Mouse (Mus musculus): ENCODE measurements around the gene Srcin1. TPM values are rescaled to one million over a fixed set of nuclear protein-coding genes. Genes with fewer than 3 reads are reported as not detected.

Gene Srcin1
- total and polyA plus RNA-seq, 2 experiments from 2014 or later = not detected

DNA sequence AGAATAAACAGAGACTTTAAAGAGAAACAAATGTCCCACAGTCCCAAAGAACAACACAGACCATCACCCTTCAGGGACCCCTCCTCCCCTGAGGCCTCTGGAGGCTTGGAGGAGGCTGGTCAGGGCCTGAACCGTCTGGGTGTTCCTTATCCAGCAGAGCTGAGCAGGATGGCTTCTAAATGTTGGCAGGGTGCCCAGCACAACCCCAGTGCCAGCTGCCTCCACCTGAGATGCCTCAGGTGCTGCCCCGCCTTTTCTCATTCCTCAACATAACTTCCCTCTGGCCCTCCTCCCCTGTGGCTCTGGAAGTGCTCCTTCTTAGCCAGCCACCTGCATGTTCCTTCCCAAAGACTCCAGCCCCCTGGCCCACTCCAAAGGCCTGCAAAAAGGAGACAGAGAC is 2.3 kb upstream of the Srcin1 start:
- peaks cover 53% of the 10 kb centered on the region for H3K27me3 ChIP-seq (ENCODE audit: control insufficient read depth, insufficient read depth, low read length)
- H3K9me3 ChIP-seq (replicated peaks; ENCODE audit: control insufficient read depth, low read length) = no peaks in the 10 kb centered on the region
- H3K27ac ChIP-seq (ENCODE audit: low read depth) = no peak overlapping the region
- no peak for TF ChIP-seq EP300 (IDR thresholded peaks at IDR 0.05; ENCODE audit: low read depth)
- TF ChIP-seq CTCF (IDR thresholded peaks at IDR 0.05; ENCODE audit: low read depth) = no peak
- no peak overlapping the region for H3K4me2 ChIP-seq (ENCODE audit: low read depth, low read length)
- no peak overlapping the region for H3K9ac ChIP-seq (replicated peaks; ENCODE audit: low read depth, low read length)
- no peak overlapping the region for H3K4me3 ChIP-seq (ENCODE audit: low read depth, low read length)
- H3K4me1 ChIP-seq (ENCODE audit: control insufficient read depth, insufficient read depth) = no peaks in the 10 kb centered on the region
- no peaks in the 10 kb centered on the region for H3K36me3 ChIP-seq (replicated peaks; ENCODE audit: control insufficient read depth, insufficient read depth, low read length)
- 39% methylated on average over 2 of the region's 2 CpGs for WGBS
- ATAC-seq (ENCODE audit: insufficient read depth, low read depth) (no peak), DNase-seq (ENCODE audit: low spot score) (no peak)

GRCm38 (mm10) chr11:97575638-97576037 is 348 bp downstream of the Srcin1 start:
- Histone ChIP-seq H3K27ac (ENCODE audit: low read depth) (no peak overlapping the region), H3K4me3 (ENCODE audit: low read depth, low read length) (peak overlapping the region; percentile 67), H3K9me3 (replicated peaks; ENCODE audit: control insufficient read depth, low read length) (no peaks in the 10 kb centered on the region), H3K9ac (replicated peaks; ENCODE audit: low read depth, low read length) (peak overlapping the region; percentile 28; the same call in 1 of the 2 replicates), H3K4me1 (ENCODE audit: control insufficient read depth, insufficient read depth) (no peaks in the 10 kb centered on the region), H3K27me3 (ENCODE audit: control insufficient read depth, insufficient read depth, low read length) (peaks cover 77% of the 10 kb centered on the region), H3K4me2 (ENCODE audit: low read depth, low read length) (peak overlapping the region; percentile 99), H3K36me3 (replicated peaks; ENCODE audit: control insufficient read depth, insufficient read depth, low read length) (no peaks in the 10 kb centered on the region)
- peak; percentile 62 for ATAC-seq (ENCODE audit: insufficient read depth, low read depth)
- TF ChIP-seq CTCF (IDR thresholded peaks at IDR 0.05; ENCODE audit: low read depth) = peak; percentile 88
- TF ChIP-seq EP300 (IDR thresholded peaks at IDR 0.05; ENCODE audit: low read depth) = no peak
- peak; percentile 69 for DNase-seq (ENCODE audit: low spot score)
- WGBS = 0% methylated on average over 16 of the region's 18 CpGs

DNA sequence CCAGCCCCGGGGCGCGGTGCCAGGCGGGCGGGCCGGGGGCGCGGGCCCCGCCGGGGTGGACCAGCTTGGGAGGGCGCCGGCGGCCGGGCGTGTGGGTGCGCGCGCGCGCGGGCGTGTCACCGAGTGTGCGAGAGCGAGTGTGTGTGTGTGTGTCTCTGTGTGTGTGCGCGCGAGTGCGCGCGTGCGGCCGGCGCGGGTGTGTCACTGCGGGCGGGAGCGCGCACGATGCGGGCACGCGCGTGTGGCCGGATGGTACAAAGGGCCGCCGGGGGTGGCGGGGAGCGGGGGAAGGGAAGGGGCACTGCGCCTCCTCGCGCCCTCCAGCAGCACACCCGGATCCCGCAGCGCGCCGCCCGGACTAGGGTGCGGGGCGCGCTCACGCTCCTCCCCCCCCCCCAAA is 911 bp downstream of the Srcin1 start:
- Histone ChIP-seq H3K27me3 (ENCODE audit: control insufficient read depth, insufficient read depth, low read length) (peaks cover 79% of the 10 kb centered on the region), H3K27ac (ENCODE audit: low read depth) (no peak overlapping the region), H3K9ac (replicated peaks; ENCODE audit: low read depth, low read length) (peak overlapping the region; percentile 28), H3K4me3 (ENCODE audit: low read depth, low read length) (peak overlapping the region; percentile 67), H3K9me3 (replicated peaks; ENCODE audit: control insufficient read depth, low read length) (no peaks in the 10 kb centered on the region), H3K4me2 (ENCODE audit: low read depth, low read length) (peak overlapping the region; percentile 99), H3K4me1 (ENCODE audit: control insufficient read depth, insufficient read depth) (no peaks in the 10 kb centered on the region), H3K36me3 (replicated peaks; ENCODE audit: control insufficient read depth, insufficient read depth, low read length) (no peaks in the 10 kb centered on the region)
- no peak for DNase-seq (ENCODE audit: low spot score)
- peak; percentile 37; the same call in 1 of the 2 replicates for ATAC-seq (ENCODE audit: insufficient read depth, low read depth)
- 0% methylated on average over 21 of the region's 62 CpGs for WGBS
- TF ChIP-seq CTCF (IDR thresholded peaks at IDR 0.05; ENCODE audit: low read depth) (no peak), EP300 (IDR thresholded peaks at IDR 0.05; ENCODE audit: low read depth) (no peak)

DNA sequence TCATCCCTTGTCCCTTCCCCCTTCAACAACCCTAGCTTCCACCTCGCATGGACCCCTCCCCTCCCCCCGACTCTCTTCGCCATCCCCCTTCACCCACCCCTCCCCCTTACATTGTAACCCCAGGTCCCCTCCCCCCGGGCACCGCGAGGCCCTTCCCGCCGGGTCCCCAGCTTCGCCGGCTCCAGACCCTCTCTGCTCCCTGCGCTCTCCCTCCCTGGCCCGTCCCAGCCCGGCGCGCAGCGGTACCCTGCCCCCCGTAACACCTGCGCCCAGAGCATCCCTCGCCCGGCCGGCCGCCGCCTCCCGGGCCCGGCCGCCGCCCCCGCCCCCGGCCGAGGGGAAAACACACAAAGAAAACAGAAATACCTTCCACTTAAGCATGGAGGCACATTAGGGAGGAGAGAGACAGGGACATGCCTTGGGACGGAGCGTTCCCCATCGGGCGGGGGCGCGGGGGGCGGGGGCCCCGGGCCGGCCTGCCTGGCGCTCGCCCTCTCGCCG is 1.4 kb downstream of the Srcin1 start:
- ATAC-seq (ENCODE audit: insufficient read depth, low read depth) = peak; percentile 15; the same call in 1 of the 2 replicates
- H3K27ac ChIP-seq (ENCODE audit: low read depth) = no peak overlapping the region
- H3K4me3 ChIP-seq (ENCODE audit: low read depth, low read length) = peak overlapping the region; percentile 67
- 3% methylated on average over 29 of the region's 43 CpGs for WGBS
- TF ChIP-seq EP300 (IDR thresholded peaks at IDR 0.05; ENCODE audit: low read depth) = no peak
- no peak for TF ChIP-seq CTCF (IDR thresholded peaks at IDR 0.05; ENCODE audit: low read depth)
- H3K9me3 ChIP-seq (replicated peaks; ENCODE audit: control insufficient read depth, low read length) = no peaks in the 10 kb centered on the region
- H3K36me3 ChIP-seq (replicated peaks; ENCODE audit: control insufficient read depth, insufficient read depth, low read length) = no peaks in the 10 kb centered on the region
- H3K4me1 ChIP-seq (ENCODE audit: control insufficient read depth, insufficient read depth) = no peaks in the 10 kb centered on the region
- peaks cover 84% of the 10 kb centered on the region for H3K27me3 ChIP-seq (ENCODE audit: control insufficient read depth, insufficient read depth, low read length)
- peak overlapping the region; percentile 28 for H3K9ac ChIP-seq (replicated peaks; ENCODE audit: low read depth, low read length)
- DNase-seq (ENCODE audit: low spot score) = no peak
- peak overlapping the region; percentile 99 for H3K4me2 ChIP-seq (ENCODE audit: low read depth, low read length)

DNA sequence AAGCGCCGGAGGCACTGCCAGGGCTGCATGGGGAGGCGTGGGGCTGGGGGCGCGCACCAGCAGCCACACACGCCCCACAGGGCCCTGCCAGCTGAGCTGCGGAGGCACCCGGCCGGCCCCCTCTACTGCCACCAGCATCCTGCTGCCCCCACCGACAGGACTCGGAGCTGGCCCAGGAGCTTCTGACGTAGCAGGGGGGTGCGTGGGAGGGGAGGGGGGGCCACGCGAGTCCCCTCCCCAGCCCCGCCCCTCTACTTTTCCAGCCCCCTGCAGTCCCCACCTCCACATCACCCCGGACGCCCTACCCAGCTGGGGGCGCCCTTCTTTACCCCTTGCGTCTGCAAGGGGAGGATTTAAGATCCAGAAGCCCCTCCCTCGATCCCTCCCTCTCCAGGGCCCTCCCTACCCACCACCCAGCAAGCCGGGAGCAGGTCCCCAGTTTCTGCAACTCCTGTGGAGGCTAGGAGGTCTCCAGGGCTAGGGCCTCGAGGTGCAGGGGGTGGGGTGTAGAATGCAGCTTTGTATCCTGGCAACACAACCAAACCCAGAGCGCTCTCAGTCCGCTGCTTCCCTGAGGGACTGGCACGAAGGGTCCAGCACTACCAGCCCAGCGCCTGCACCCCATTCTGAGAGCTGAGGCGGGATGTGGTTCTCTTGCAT is 2.0 kb downstream of the Srcin1 start:
- H3K36me3 ChIP-seq (replicated peaks; ENCODE audit: control insufficient read depth, insufficient read depth, low read length) = no peaks in the 10 kb centered on the region
- no peak overlapping the region for H3K9ac ChIP-seq (replicated peaks; ENCODE audit: low read depth, low read length)
- H3K27me3 ChIP-seq (ENCODE audit: control insufficient read depth, insufficient read depth, low read length) = peaks cover 89% of the 10 kb centered on the region
- H3K9me3 ChIP-seq (replicated peaks; ENCODE audit: control insufficient read depth, low read length) = no peaks in the 10 kb centered on the region
- DNase-seq (ENCODE audit: low spot score) (no peak), ATAC-seq (ENCODE audit: insufficient read depth, low read depth) (no peak)
- WGBS = 2% methylated on average over 27 of the region's 28 CpGs
- H3K27ac ChIP-seq (ENCODE audit: low read depth) = no peak overlapping the region
- H3K4me1 ChIP-seq (ENCODE audit: control insufficient read depth, insufficient read depth) = no peaks in the 10 kb centered on the region
- H3K4me2 ChIP-seq (ENCODE audit: low read depth, low read length) = peak overlapping the region; percentile 99
- TF ChIP-seq CTCF (IDR thresholded peaks at IDR 0.05; ENCODE audit: low read depth) (no peak), EP300 (IDR thresholded peaks at IDR 0.05; ENCODE audit: low read depth) (no peak)
- peak overlapping the region; percentile 67 for H3K4me3 ChIP-seq (ENCODE audit: low read depth, low read length)

All from heart, postnatal 0 days (tissue).